Mouse (Mus musculus) CH12.LX (cell line): ENCODE measurements at regions not wholly inside any gene's neighbourhood (a gene's known extent, or its start where the extent isn't known, plus 50 kb on each side); places are given as distances from the start of the nearest gene placed in this dataset.

Source experiments
- DNase-seq: peaks from one replicate; pipeline ENCODE4 v3.0.0-alpha.2; 2013; ENCODE audit errors: extremely low read depth
- H3K27ac ChIP-seq: 2 replicates; pipeline ENCODE4 v1.5.1; 2012; ENCODE audit warnings: low read depth, mild to moderate bottlenecking, control low read depth, moderate library complexity; ENCODE audit not compliant: insufficient read depth
- H3K27me3 ChIP-seq: replicated peaks from 2 replicates; pipeline ENCODE3; 2012; ENCODE audit warnings: inconsistent platforms
- H3K36me3 ChIP-seq, 2 experiments: replicated peaks in 1 of 2; 2 replicates each; pipeline versions ENCODE3 to v1.6.1; 2012; ENCODE audit warnings: inconsistent platforms in 1 of 2, low read length in 1 of 2, mild to moderate bottlenecking in 1 of 2, mixed read lengths in 1 of 2, moderate library complexity in 1 of 2; ENCODE audit not compliant: control insufficient read depth in 1 of 2, insufficient read depth in 1 of 2
- H3K4me1 ChIP-seq, 2 experiments: 2 replicates each; pipeline ENCODE4 v1.6.1; 2012; ENCODE audit warnings: inconsistent platforms in 1 of 2, moderate library complexity in 1 of 2; ENCODE audit not compliant: insufficient read depth in 2 of 2, control insufficient read depth in 1 of 2
- H3K4me2 ChIP-seq: 2 replicates; pipeline ENCODE4 v1.6.1; 2012; ENCODE audit warnings: low read depth, mild to moderate bottlenecking, control low read depth; ENCODE audit not compliant: poor library complexity, insufficient read depth, severe bottlenecking
- H3K4me3 ChIP-seq, 3 experiments: fragments of 150-350 bp in 1 of 3; sonication (generic) in 1 of 3; replicated peaks in 1 of 3; 2 replicates each; pipeline versions ENCODE3 to v1.5.1; 2011 to 2012; ENCODE audit warnings: low read depth in 2 of 3, low read length in 2 of 3, mild to moderate bottlenecking in 2 of 3, moderate library complexity in 2 of 3, control low read depth in 1 of 3, improper control_type of control experiment in 1 of 3, inconsistent platforms in 1 of 3, mixed read lengths in 1 of 3; ENCODE audit not compliant: poor library complexity in 1 of 3
- H3K79me2 ChIP-seq: replicated peaks from 2 replicates; pipeline ENCODE4 v1.6.1; 2012; ENCODE audit warnings: mild to moderate bottlenecking, moderate library complexity; ENCODE audit not compliant: control insufficient read depth, poor library complexity, insufficient read depth, severe bottlenecking; ENCODE audit errors: extremely low read depth
- H3K9ac ChIP-seq: 2 replicates; pipeline ENCODE4 v1.6.1; 2012; ENCODE audit warnings: low read depth, mild to moderate bottlenecking, control low read depth, moderate library complexity; ENCODE audit not compliant: insufficient read depth
- H3K9me3 ChIP-seq: replicated peaks from 2 replicates; pipeline ENCODE3; 2012; ENCODE audit warnings: low read length, inconsistent platforms, mixed read lengths
- BHLHE40 ChIP-seq: IDR thresholded peaks from 2 replicates; pipeline ENCODE4 v1.6.1; 2011; ENCODE audit warnings: mild to moderate bottlenecking, low read depth, low read length, improper control_type of control experiment
- CHD2 ChIP-seq: IDR thresholded peaks from 2 replicates; pipeline ENCODE4 v1.6.1; 2011; ENCODE audit warnings: low read length, improper control_type of control experiment
- CTCF ChIP-seq, 2 experiments: IDR thresholded peaks in 1 of 2; conservative IDR thresholded peaks in 1 of 2; 2 replicates each; pipeline ENCODE4 v1.5.1; 2011 to 2012; ENCODE audit warnings: low read depth in 2 of 2, low read length in 2 of 2, improper control_type of control experiment in 1 of 2, inconsistent platforms in 1 of 2, mild to moderate bottlenecking in 1 of 2, moderate library complexity in 1 of 2
- ETS1 ChIP-seq: conservative IDR thresholded peaks from 2 replicates; pipeline ENCODE4 v1.6.1; 2012; ENCODE audit warnings: low read depth, mild to moderate bottlenecking, inconsistent platforms, low read length, improper control_type of control experiment, moderate library complexity
- HCFC1 ChIP-seq: IDR thresholded peaks from 2 replicates; pipeline ENCODE4 v1.6.1; 2012; ENCODE audit warnings: low read depth, mild to moderate bottlenecking, inconsistent platforms, low read length, improper control_type of control experiment
- IRF4 ChIP-seq: IDR thresholded peaks from 2 replicates; pipeline ENCODE4 v1.6.1; 2014; ENCODE audit warnings: low read depth, mild to moderate bottlenecking, inconsistent platforms, low read length, improper control_type of control experiment
- JUND ChIP-seq: conservative IDR thresholded peaks from 2 replicates; pipeline ENCODE4 v1.6.1; 2011; ENCODE audit warnings: low read depth, low read length, improper control_type of control experiment
- MAFK ChIP-seq: IDR thresholded peaks from 2 replicates; pipeline ENCODE4 v1.6.1; 2011; ENCODE audit warnings: low read length, improper control_type of control experiment; ENCODE audit not compliant: insufficient replicate concordance
- MAX ChIP-seq: IDR thresholded peaks from 2 replicates; pipeline ENCODE4 v1.6.1; 2011; ENCODE audit warnings: low read length, improper control_type of control experiment
- MXI1 ChIP-seq: IDR thresholded peaks from 2 replicates; pipeline ENCODE4 v1.6.1; 2011; ENCODE audit warnings: mild to moderate bottlenecking, low read depth, low read length, improper control_type of control experiment
- MYC ChIP-seq: IDR thresholded peaks from 2 replicates; pipeline ENCODE4 v1.6.1; 2011; ENCODE audit warnings: low read depth, mild to moderate bottlenecking, improper control_type of control experiment, low read length
- NELFE ChIP-seq: IDR thresholded peaks from 2 replicates; pipeline ENCODE4 v1.6.1; 2011; ENCODE audit warnings: low read depth, low read length, improper control_type of control experiment
- NRF1 ChIP-seq: IDR thresholded peaks from 2 replicates; pipeline ENCODE4 v1.6.1; 2014; ENCODE audit warnings: low read depth, mild to moderate bottlenecking, inconsistent platforms, low read length, improper control_type of control experiment, moderate library complexity
- POLR2A ChIP-seq: IDR thresholded peaks from 2 replicates; pipeline ENCODE4 v1.6.1; 2011; ENCODE audit warnings: low read depth, mild to moderate bottlenecking, improper control_type of control experiment, low read length
- POLR2AphosphoS2 ChIP-seq: IDR thresholded peaks from 2 replicates; pipeline ENCODE4 v1.6.1; 2011; ENCODE audit warnings: low read depth, low read length, improper control_type of control experiment
- RCOR1 ChIP-seq: conservative IDR thresholded peaks from 2 replicates; pipeline ENCODE4 v1.6.1; 2012; ENCODE audit warnings: low read depth, mild to moderate bottlenecking, inconsistent platforms, low read length, improper control_type of control experiment
- SIN3A ChIP-seq: IDR thresholded peaks from 2 replicates; pipeline ENCODE4 v1.6.1; 2012; ENCODE audit warnings: low read length, improper control_type of control experiment, inconsistent platforms
- TBP ChIP-seq: conservative IDR thresholded peaks from 2 replicates; pipeline ENCODE4 v1.6.1; 2011; ENCODE audit warnings: low read depth, low read length, improper control_type of control experiment
- UBTF ChIP-seq: IDR thresholded peaks from 2 replicates; pipeline ENCODE4 v1.6.1; 2012; ENCODE audit warnings: low read depth, mild to moderate bottlenecking, inconsistent platforms, low read length, improper control_type of control experiment, moderate library complexity
- USF1 ChIP-seq: IDR thresholded peaks from 2 replicates; pipeline ENCODE4 v1.6.1; 2014; ENCODE audit warnings: low read depth, mild to moderate bottlenecking, inconsistent platforms, low read length, improper control_type of control experiment
- USF2 ChIP-seq: conservative IDR thresholded peaks from 2 replicates; pipeline ENCODE4 v1.6.1; 2011; ENCODE audit warnings: low read depth, low read length, improper control_type of control experiment
- ZMIZ1 ChIP-seq: IDR thresholded peaks from 2 replicates; pipeline ENCODE4 v1.6.1; 2012; ENCODE audit warnings: low read depth, mild to moderate bottlenecking, inconsistent platforms, low read length, improper control_type of control experiment
- dilution Hi-C: fragments of 300-500 bp; cut with MboI; formaldehyde crosslinking; loops from 2 replicates; pipeline ENCODE4 v1.14.3; 2020; ENCODE audit warnings: low sequenced_read_pairs; ENCODE audit not compliant: extremely low pct_unique_long_range_greater_than_20kb, extremely low pct_ligation_motif_present
- in situ Hi-C: fragments of 300-500 bp; cut with MboI; formaldehyde crosslinking; loops from 3 replicates; pipeline ENCODE4 v1.14.3; 2019; ENCODE audit warnings: low sequenced_read_pairs, low pct_ligation_motif_present, low pct_unique_long_range_greater_than_20kb, mixed read lengths

GRCm38 (mm10) chr8:79518966-79519365 lies 119.6 kb upstream of the Smad1 start:
- Histone ChIP-seq H3K27ac (no peak overlapping the region), H3K4me2 (no peak overlapping the region), H3K4me3 (no peak overlapping the region), H3K36me3 (no peaks in the 10 kb centered on the region), H3K9me3 (no peaks in the 10 kb centered on the region), H3K9ac (no peak overlapping the region), H3K4me1 (no peaks in the 10 kb centered on the region), H3K27me3 (no peaks in the 10 kb centered on the region), H3K79me2 (no peaks in the 10 kb centered on the region)
- dilution Hi-C loops (no loop called here), in situ Hi-C loops (no loop called here)
- no peak for TF ChIP-seq RCOR1
- no peak for TF ChIP-seq BHLHE40
- DNase-seq: no peak

DNA sequence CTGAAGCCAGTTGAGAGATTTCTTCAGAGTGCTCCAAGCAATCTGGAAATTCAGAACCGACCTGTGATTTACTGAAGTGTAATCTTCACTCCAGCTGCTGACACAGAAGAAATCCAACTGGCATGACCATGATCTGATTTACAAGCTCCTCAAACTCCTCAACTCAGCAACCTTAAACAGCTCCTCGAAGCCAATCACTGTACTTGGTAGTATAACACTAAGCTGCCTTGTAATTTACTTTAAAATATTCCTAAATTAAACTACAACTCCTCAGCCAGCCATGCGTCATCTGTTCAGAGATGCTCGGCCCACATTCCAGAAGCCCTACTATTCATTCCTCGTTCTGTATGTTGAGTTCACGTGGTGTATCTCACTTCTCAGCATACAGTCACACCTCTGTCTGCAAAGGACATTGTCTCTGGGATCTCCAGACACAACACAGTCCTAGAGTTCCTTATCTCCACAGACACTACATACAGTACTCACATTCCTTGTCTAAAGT lies 116.0 kb upstream of the Smad1 start:
- H3K9ac ChIP-seq: no peak overlapping the region
- H3K36me3 ChIP-seq: no peaks in the 10 kb centered on the region
- H3K27me3 ChIP-seq: no peaks in the 10 kb centered on the region
- in situ Hi-C loops: no loop called here
- H3K4me2 ChIP-seq: no peak overlapping the region
- no peaks in the 10 kb centered on the region; a peak in 1 of 4 replicates for H3K4me1 ChIP-seq
- no peaks in the 10 kb centered on the region for H3K9me3 ChIP-seq
- dilution Hi-C loops: no loop called here
- no peak overlapping the region for H3K4me3 ChIP-seq
- no peak overlapping the region for H3K27ac ChIP-seq
- H3K79me2 ChIP-seq: no peaks in the 10 kb centered on the region
- TF ChIP-seq RCOR1 (no peak), CTCF (conservative IDR thresholded peaks at IDR 0.05 in 1 of 2, IDR thresholded peaks at IDR 0.05 in 1 of 2; ENCODE audit: low read depth in 2 of 2, low read length in 2 of 2) (no peak), USF2 (no peak), MAX (no peak), JUND (no peak), ZMIZ1 (no peak), NRF1 (no peak), MYC (no peak), CHD2 (no peak), MAFK (no peak), UBTF (no peak), POLR2AphosphoS2 (no peak)
- no peak for DNase-seq

- Histone ChIP-seq H3K79me2 (no peaks in the 10 kb centered on the region), H3K27ac (no peak overlapping the region), H3K27me3 (no peaks in the 10 kb centered on the region), H3K9me3 (no peaks in the 10 kb centered on the region), H3K36me3 (no peaks in the 10 kb centered on the region), H3K4me1 (no peaks in the 10 kb centered on the region; a peak in 1 of 4 replicates), H3K4me2 (no peak overlapping the region), H3K9ac (no peak overlapping the region), H3K4me3 (no peak overlapping the region)
- DNase-seq: no peak
- dilution Hi-C loops (no loop called here), in situ Hi-C loops (no loop called here)
- TF ChIP-seq MYC (no peak), BHLHE40 (no peak), MXI1 (no peak), USF1 (no peak), NELFE (no peak), IRF4 (no peak), TBP (no peak), HCFC1 (no peak), ETS1 (no peak), SIN3A (no peak), USF2 (no peak), POLR2A (no peak)
Measured at GRCm38 (mm10) chr8:79514655-79515278, 115.4 kb upstream of the Smad1 start.
